Mouse (Mus musculus) liver, embryonic 11.5 days (tissue): ENCODE results near the gene Osbpl3. TPM values are rescaled to one million over a fixed set of nuclear protein-coding genes. Genes with fewer than 3 reads are reported as not detected.
"Not testable (repeated sequence)": the region's sequence is repeated elsewhere in the genome, so short reads cannot be mapped to it uniquely, and the experiment has no call there.

Source experiments
- ATAC-seq: fragments of 200-750 bp; cut with Nextera tagmentation; replicated peaks from 2 replicates; pipeline ENCODE4 v1.8.0; 2017; ENCODE audit warnings: moderate number of reproducible peaks, mild to moderate bottlenecking, moderate TSS enrichment, moderate library complexity; ENCODE audit not compliant: low FRiP score
- DNase-seq: peaks from one replicate; pipeline ENCODE4 v3.0.0-alpha.2; 2017; ENCODE audit warnings: low spot score
- H3K27ac ChIP-seq: fragments of 300-500 bp; sonication (generic); 2 replicates; pipeline ENCODE4 v1.5.1; 2014; ENCODE audit warnings: mild to moderate bottlenecking, low read depth, low read length, control low read depth
- H3K27me3 ChIP-seq: fragments of 300-500 bp; sonication (generic); replicated peaks from 2 replicates; pipeline ENCODE4 v1.6.1; 2014; ENCODE audit warnings: low read length, mixed read lengths; ENCODE audit not compliant: control insufficient read depth, insufficient read depth
- H3K36me3 ChIP-seq: fragments of 300-500 bp; sonication (generic); 2 replicates; pipeline ENCODE4 v1.6.1; 2014; ENCODE audit warnings: mild to moderate bottlenecking, low read length, moderate library complexity, mixed read lengths; ENCODE audit not compliant: control insufficient read depth, insufficient read depth
- H3K4me1 ChIP-seq: fragments of 300-500 bp; sonication (generic); replicated peaks from 2 replicates; pipeline ENCODE4 v1.6.1; 2014; ENCODE audit warnings: low read length, mixed read lengths; ENCODE audit not compliant: control insufficient read depth, insufficient read depth
- H3K4me2 ChIP-seq: fragments of 300-500 bp; sonication (generic); 2 replicates; pipeline ENCODE4 v1.6.1; 2014; ENCODE audit warnings: mild to moderate bottlenecking, control low read depth, moderate library complexity
- H3K4me3 ChIP-seq: fragments of 300-500 bp; sonication (generic); 2 replicates; pipeline ENCODE4 v1.5.1; 2014; ENCODE audit warnings: low read depth, low read length, control low read depth
- H3K9ac ChIP-seq: fragments of 300-500 bp; sonication (generic); 2 replicates; pipeline ENCODE4 v1.6.1; 2014; ENCODE audit warnings: low read depth, low read length, control low read depth
- H3K9me3 ChIP-seq: fragments of 300-500 bp; sonication (generic); 2 replicates; pipeline ENCODE4 v1.6.1; 2016; ENCODE audit warnings: low read length, inconsistent platforms, mixed read lengths; ENCODE audit not compliant: control insufficient read depth
- WGBS: fragments of 180-500 bp; shearing (Covaris S2); extraction: QIAGEN DNeasy Blood & Tissue Kit; methylation state at CpG from one replicate; pipeline ENCODE4 v1.1.7; 2014; 5-methylcytosine and 5-hydroxymethylcytosine counted together
- polyA plus RNA-seq: library from polyadenylated mRNA; unstranded; fragments of >200 nt; fragmentation: Nextera tagmentation; extraction: Ambion mirVana; gene quantifications from 2 replicates; pipeline ENCODE4 v1.2.1, GENCODE M21; 2014

The Osbpl3 gene
- polyA plus RNA-seq, 1 experiment from 2014 or later: 2.5 TPM

DNA sequence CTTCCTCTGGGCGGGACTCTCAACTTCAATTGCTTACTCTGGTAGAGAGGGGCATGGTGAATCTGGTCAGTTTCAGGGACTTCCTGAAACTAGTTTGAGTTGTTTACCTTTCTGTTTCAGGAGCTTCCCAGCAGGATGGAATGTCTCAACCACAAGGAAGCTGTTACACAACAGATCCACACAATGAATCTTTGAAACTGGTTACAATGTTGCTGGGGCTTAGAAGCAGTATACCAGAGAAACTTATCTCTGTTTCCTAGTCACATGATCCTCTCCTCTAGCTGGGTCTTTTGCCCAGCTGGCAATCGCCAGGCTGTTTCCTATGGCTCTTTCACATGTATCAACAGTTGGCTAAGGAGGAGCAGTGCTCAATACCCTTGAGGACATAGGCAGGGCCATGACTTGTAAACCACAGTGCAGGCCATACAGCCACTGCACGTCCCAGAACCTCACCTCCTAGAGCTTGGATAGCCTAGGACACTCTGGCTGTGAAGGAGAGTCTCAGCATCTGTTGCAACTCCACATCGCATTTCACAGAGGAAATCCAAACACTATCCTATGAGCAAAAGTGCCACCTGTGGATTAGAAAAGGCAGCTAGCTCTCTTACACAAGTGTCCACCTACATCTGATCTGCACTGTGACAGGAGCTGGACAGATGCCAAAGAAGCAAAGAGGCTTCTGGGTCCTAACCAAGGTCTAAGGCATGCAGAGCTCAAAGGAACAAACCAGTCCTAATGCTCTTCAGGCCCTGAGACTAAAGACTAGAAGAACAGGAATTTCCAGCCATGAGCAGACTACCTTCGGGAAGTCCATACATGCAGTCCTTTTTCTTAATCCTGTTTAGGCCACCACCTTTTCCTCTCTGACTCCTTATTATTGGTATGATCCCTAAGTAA lies 14.8 kb downstream of the Osbpl3 start:
- H3K4me1 ChIP-seq: no peaks in the 10 kb centered on the region
- no peak overlapping the region for H3K27ac ChIP-seq
- 87% methylated on average over 5 of the region's 5 CpGs for WGBS
- H3K9ac ChIP-seq: no peak overlapping the region
- no peak overlapping the region for H3K4me3 ChIP-seq
- no peaks in the 10 kb centered on the region for H3K27me3 ChIP-seq
- no peaks in the 10 kb centered on the region for H3K9me3 ChIP-seq
- no peak for DNase-seq
- ATAC-seq: no peak
- no peak overlapping the region for H3K4me2 ChIP-seq
- no peaks in the 10 kb centered on the region for H3K36me3 ChIP-seq

DNA sequence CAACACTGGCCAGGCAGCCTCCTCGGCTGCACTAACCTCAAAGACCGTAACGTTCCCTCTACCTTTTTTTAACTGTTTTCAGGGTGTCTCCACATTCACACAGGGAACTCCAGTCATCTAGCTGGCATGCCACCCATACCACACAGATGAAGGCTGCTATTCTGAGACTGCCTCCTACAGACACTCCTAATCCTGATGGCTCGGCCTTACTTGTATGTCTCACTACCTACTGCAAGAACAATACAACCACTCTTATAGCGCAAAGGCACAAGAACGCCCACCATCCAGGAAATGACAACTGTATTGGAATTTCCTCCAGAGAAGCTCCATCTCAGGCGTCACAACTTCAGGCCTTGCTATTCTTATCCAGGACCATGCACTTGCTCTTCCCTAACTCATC lies 15.8 kb downstream of the Osbpl3 start:
- H3K9ac ChIP-seq: no peak overlapping the region
- H3K27me3 ChIP-seq: no peaks in the 10 kb centered on the region
- H3K27ac ChIP-seq: no peak overlapping the region
- no peaks in the 10 kb centered on the region for H3K9me3 ChIP-seq
- no peak for DNase-seq
- ATAC-seq: no peak
- 89% methylated on average over 7 of the region's 7 CpGs for WGBS
- no peaks in the 10 kb centered on the region for H3K4me1 ChIP-seq
- no peak overlapping the region for H3K4me2 ChIP-seq
- no peaks in the 10 kb centered on the region for H3K36me3 ChIP-seq
- H3K4me3 ChIP-seq: no peak overlapping the region

GRCm38 (mm10) chr6:50438900-50439299 lies 17.1 kb downstream of the Osbpl3 start:
- WGBS: 94% methylated on average over 4 of the region's 4 CpGs
- not testable (repeated sequence) for H3K27me3 ChIP-seq, H3K9me3 ChIP-seq, H3K4me2 ChIP-seq, H3K27ac ChIP-seq, H3K36me3 ChIP-seq, H3K4me1 ChIP-seq, ATAC-seq, DNase-seq, H3K4me3 ChIP-seq, H3K9ac ChIP-seq

- Histone ChIP-seq H3K4me1 (no peaks in the 10 kb centered on the region), H3K4me2 (no peak overlapping the region), H3K9ac (no peak overlapping the region), H3K27ac (no peak overlapping the region), H3K36me3 (no peaks in the 10 kb centered on the region), H3K9me3 (no peaks in the 10 kb centered on the region), H3K27me3 (no peaks in the 10 kb centered on the region), H3K4me3 (no peak overlapping the region)
- DNase-seq (no peak), ATAC-seq (no peak)
- WGBS: 88% methylated on average over 2 of the region's 2 CpGs
These were observed 18.2 kb downstream of the Osbpl3 start for GRCm38 (mm10) chr6:50437815-50438214.

DNA sequence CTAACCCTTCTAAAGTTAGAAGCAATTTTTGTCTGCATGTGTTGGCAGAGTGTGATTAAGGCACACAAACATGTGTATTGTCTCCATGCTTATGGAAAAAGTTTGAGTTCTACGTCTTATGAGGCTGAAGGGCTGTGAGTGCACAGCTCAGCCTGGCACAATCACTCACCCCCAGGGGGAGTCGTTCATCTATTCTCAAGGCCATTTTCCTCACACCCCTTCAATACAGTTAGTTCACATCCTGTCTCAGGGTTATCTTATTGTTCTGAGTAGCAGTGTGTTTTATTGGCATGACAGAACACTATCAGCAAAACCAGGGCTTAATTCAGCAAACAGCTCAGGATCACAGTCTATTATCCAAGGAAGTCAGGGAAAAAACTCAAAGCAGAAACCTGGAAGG lies 19.3 kb downstream of the Osbpl3 start:
- no peaks in the 10 kb centered on the region for H3K9me3 ChIP-seq
- H3K4me2 ChIP-seq: no peak overlapping the region
- H3K27me3 ChIP-seq: no peaks in the 10 kb centered on the region
- H3K9ac ChIP-seq: no peak overlapping the region
- no peak overlapping the region for H3K27ac ChIP-seq
- H3K4me3 ChIP-seq: no peak overlapping the region
- 68% methylated on average over 2 of the region's 2 CpGs for WGBS
- no peak for DNase-seq
- no peaks in the 10 kb centered on the region for H3K4me1 ChIP-seq
- H3K36me3 ChIP-seq: no peaks in the 10 kb centered on the region
- ATAC-seq: no peak

DNA sequence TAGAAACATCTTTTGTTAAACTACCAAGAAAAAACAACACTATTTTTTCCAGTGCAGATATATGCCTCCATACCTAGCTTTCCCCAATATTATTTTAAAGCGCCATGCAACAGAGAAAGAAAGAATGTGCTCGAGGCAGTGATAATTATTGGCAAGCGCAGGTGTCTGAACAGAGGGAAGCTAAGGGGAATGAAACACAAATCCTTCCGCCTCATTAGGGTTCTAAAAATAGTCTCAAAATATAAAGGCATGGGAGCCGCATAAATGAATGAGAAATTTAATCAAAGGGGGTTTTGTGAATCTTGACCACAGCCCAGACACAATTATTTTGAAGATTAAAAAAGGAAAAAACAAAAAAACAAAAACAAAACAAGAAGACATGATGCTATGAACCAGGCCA lies 23.5 kb downstream of the Osbpl3 start:
- Histone ChIP-seq H3K4me1 (no peaks in the 10 kb centered on the region), H3K4me3 (no peak overlapping the region), H3K9ac (no peak overlapping the region), H3K27me3 (no peaks in the 10 kb centered on the region), H3K4me2 (no peak overlapping the region), H3K36me3 (no peaks in the 10 kb centered on the region), H3K27ac (no peak overlapping the region), H3K9me3 (no peaks in the 10 kb centered on the region)
- DNase-seq (no peak), ATAC-seq (no peak)
- 81% methylated on average over 5 of the region's 5 CpGs for WGBS

- Histone ChIP-seq H3K27ac (no peak overlapping the region), H3K4me3 (no peak overlapping the region), H3K9me3 (no peaks in the 10 kb centered on the region), H3K27me3 (no peaks in the 10 kb centered on the region), H3K36me3 (no peaks in the 10 kb centered on the region), H3K4me1 (no peaks in the 10 kb centered on the region), H3K9ac (no peak overlapping the region), H3K4me2 (no peak overlapping the region)
- WGBS: 86% methylated on average over 7 of the region's 7 CpGs
- ATAC-seq (no peak), DNase-seq (no peak)
These were observed 26.7 kb downstream of the Osbpl3 start for GRCm38 (mm10) chr6:50429299-50429698.

DNA sequence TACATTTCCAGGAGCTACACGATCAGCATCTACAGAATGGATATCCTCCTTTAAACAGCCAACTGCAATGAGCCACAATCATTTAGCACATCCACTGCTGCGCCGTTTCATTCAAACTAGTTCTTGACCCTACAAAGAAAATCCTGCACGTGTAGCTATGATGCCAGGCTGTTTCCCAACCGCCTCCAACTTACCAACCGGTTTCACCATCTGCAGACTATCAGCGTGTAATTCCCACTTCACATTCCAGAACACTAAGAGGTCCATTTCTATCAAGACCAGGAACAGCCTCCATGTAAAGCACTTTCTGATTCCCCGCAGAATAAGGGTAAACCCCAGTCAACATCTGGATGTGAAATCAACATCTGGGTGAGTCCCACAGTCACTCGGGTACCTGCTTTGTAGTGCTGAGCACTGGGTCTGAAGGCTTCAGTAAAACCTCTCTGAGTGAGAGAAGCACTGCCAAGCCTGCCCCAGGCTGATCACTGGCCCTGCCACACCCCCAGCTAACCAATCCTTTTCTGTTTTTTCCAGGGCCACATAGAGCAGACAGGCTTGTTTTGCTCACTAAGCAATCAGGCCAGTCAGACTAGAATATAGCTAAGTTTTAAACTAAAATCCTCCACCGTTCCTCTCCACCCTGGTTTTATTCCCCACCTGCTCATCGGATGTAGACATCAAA lies 28.8 kb downstream of the Osbpl3 start:
- H3K9me3 ChIP-seq: no peaks in the 10 kb centered on the region
- no peak overlapping the region for H3K9ac ChIP-seq
- ATAC-seq (no peak), DNase-seq (no peak)
- H3K27ac ChIP-seq: no peak overlapping the region
- no peak overlapping the region for H3K4me2 ChIP-seq
- WGBS: 88% methylated on average over 11 of the region's 11 CpGs
- no peaks in the 10 kb centered on the region for H3K27me3 ChIP-seq
- no peaks in the 10 kb centered on the region for H3K4me1 ChIP-seq
- no peaks in the 10 kb centered on the region for H3K36me3 ChIP-seq
- H3K4me3 ChIP-seq: no peak overlapping the region

GRCm38 (mm10) chr6:50426571-50426970 lies 29.4 kb downstream of the Osbpl3 start:
- Histone ChIP-seq H3K9me3 (no peaks in the 10 kb centered on the region), H3K4me2 (no peak overlapping the region), H3K36me3 (no peaks in the 10 kb centered on the region), H3K27me3 (no peaks in the 10 kb centered on the region), H3K9ac (no peak overlapping the region), H3K4me1 (no peaks in the 10 kb centered on the region), H3K27ac (no peak overlapping the region), H3K4me3 (no peak overlapping the region)
- 89% methylated on average over 4 of the region's 4 CpGs for WGBS
- DNase-seq (no peak), ATAC-seq (no peak)
